Mouse (Mus musculus) testis, adult 2 months (tissue): ENCODE data around the gene Tom1l1. TPM values are rescaled to one million over a fixed set of nuclear protein-coding genes. Genes with fewer than 3 reads are reported as not detected.

Experiments used
- H3K27ac ChIP-seq: fragments of 200-500 bp; 2 replicates; pipeline ENCODE4 v1.5.1; 2012; ENCODE audit warnings: low read depth, low read length; ENCODE audit not compliant: control insufficient read depth, insufficient read depth
- H3K27me3 ChIP-seq: fragments of 200-500 bp; 2 replicates; pipeline ENCODE4 v1.6.1; 2012; ENCODE audit warnings: mild to moderate bottlenecking, low read length, moderate library complexity; ENCODE audit not compliant: control insufficient read depth, insufficient read depth
- H3K36me3 ChIP-seq: fragments of 200-500 bp; 2 replicates; pipeline ENCODE4 v1.6.1; 2012; ENCODE audit warnings: mild to moderate bottlenecking, low read length; ENCODE audit not compliant: control insufficient read depth, insufficient read depth
- H3K4me1 ChIP-seq: fragments of 200-500 bp; 2 replicates; pipeline ENCODE4 v1.6.1; 2012; ENCODE audit warnings: low read length; ENCODE audit not compliant: control insufficient read depth, insufficient read depth
- H3K4me3 ChIP-seq: fragments of 200-500 bp; 2 replicates; pipeline ENCODE4 v1.5.1; 2012; ENCODE audit warnings: low read depth, mild to moderate bottlenecking, low read length, moderate library complexity, mixed read lengths; ENCODE audit not compliant: control insufficient read depth
- CTCF ChIP-seq: fragments of 200-500 bp; IDR thresholded peaks from 2 replicates; pipeline ENCODE4 v1.5.1; 2012; ENCODE audit warnings: low read depth, mild to moderate bottlenecking, inconsistent platforms, low read length, moderate library complexity; ENCODE audit not compliant: control insufficient read depth, insufficient read depth, insufficient replicate concordance
- POLR2A ChIP-seq: fragments of 200-500 bp; IDR thresholded peaks from 2 replicates; pipeline ENCODE4 v1.6.1; 2012; ENCODE audit warnings: low read depth, mild to moderate bottlenecking, inconsistent platforms, low read length, moderate library complexity; ENCODE audit not compliant: control insufficient read depth
- polyA plus RNA-seq: library from polyadenylated mRNA; depleted of rRNA; stranded (reverse); fragments of >200 nt; gene quantifications from 2 replicates; pipeline ENCODE4 v1.2.3, GENCODE M21; 2012

Tom1l1 gene
- polyA plus RNA-seq, 1 experiment, result 3.7 TPM

DNA sequence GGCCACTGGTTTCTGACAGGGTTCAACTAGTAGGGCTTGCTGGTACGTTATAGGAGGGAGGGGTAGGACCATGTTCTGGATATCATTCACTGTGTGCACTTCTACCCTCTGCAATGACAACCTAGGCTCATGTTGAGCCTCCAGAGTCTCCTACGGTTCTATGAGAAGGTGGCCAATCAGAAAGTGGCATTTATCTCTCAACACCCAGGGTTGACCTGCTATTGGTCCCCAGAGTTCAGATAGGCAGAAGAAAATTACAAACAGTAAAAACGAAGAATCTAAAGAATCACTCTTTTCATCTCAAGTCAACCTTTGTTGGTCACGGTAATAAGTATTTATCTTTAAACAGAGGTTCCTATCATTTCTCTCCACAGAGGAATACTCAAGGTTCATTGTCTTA is 21.2 kb downstream of the Tom1l1 start:
- TF ChIP-seq POLR2A (no peak), CTCF (no peak)
- no peak overlapping the region for H3K4me3 ChIP-seq
- H3K27me3 ChIP-seq, result no peaks in the 10 kb centered on the region
- no peak overlapping the region for H3K27ac ChIP-seq
- H3K36me3 ChIP-seq, result no peaks in the 10 kb centered on the region
- H3K4me1 ChIP-seq, result no peaks in the 10 kb centered on the region

DNA sequence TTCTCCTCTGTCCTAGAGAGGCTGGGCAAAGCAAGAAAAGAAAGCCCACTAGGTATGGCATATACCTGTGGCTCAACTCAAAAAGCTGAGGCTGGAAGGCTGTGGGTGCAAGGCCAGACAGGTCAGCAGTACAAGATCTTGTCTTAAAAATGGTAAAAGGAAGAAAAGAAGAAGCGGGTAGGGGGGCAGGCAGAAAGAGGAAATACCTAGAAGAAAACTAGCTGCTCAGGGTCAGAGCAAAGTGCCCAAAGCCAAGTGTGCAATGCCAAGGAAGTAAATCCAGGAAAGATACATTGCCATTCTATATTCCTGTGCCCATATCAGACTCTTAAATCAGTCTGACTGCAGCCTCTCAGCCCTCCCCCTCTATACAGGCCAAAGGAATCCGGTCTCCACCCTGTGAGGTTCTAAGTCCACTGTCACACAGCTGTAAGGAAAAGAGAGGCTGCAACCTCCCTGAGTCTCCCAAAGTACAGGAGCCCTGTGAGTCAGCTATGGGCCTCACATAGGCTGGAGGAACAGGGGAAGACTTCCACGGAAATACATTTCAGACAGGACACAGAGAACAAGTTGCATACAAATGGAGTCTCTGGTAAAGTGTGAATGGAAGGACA is 21.9 kb downstream of the Tom1l1 start:
- no peaks in the 10 kb centered on the region for H3K4me1 ChIP-seq
- no peaks in the 10 kb centered on the region for H3K36me3 ChIP-seq
- H3K4me3 ChIP-seq, result no peak overlapping the region
- no peaks in the 10 kb centered on the region for H3K27me3 ChIP-seq
- no peak overlapping the region for H3K27ac ChIP-seq
- no peak for TF ChIP-seq POLR2A

DNA sequence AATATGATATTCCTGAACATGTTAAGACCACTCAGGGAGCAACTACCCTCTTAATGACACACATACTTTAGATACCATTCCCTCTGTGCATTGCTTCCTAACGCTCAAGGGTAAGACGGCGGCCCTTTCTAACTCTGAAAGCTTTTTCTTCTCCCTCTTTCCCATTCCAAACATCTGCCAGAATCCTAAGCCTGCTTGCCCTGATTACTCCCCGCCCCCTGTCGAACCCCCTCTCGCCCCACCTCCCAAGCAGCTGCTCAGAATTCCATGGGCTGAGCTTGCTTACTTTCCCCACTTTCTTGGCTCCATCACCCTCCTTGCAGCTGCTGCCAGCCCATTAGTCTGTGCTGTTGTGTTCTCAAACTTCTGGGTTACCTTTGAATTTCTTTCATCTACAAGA is 23.0 kb downstream of the Tom1l1 start:
- Histone ChIP-seq H3K4me3 (no peak overlapping the region; the same call in 1 of the 2 replicates), H3K27ac (no peak overlapping the region), H3K27me3 (no peaks in the 10 kb centered on the region), H3K4me1 (no peaks in the 10 kb centered on the region), H3K36me3 (no peaks in the 10 kb centered on the region)
- no peak for TF ChIP-seq POLR2A

DNA sequence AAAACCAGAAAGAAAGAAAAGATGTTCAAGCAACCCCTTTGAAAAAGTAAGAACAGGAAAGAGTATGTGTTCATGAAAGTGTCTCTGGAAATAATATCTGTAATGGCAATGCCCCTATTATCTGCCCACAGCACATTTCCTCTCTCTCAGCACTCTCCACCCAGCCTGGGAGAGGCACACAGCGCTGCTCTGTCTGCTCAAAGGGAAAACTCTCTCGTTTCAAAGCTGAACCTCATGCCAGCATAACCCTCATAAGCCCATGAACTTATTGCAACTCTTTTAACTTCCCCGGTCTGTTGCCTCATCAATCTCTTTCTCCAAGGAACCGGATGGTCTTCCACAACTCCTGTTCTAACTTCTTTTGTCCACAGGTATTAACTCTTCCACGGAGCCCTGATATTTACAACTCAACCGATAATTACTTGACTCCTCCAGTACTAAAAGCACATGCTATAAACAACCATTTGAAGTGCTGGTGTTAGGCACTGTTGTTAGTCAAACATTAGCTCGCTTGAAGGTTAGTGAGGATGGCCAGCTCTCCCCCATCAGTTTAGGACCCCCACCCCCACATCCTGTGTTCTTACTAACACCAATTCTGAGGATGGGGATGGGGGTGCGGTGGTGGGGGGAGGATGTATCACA is 23.7 kb downstream of the Tom1l1 start:
- Histone ChIP-seq H3K4me3 (no peak overlapping the region), H3K27me3 (no peaks in the 10 kb centered on the region), H3K4me1 (no peaks in the 10 kb centered on the region), H3K36me3 (no peaks in the 10 kb centered on the region), H3K27ac (no peak overlapping the region)
- TF ChIP-seq CTCF, result no peak
- TF ChIP-seq POLR2A, result no peak

DNA sequence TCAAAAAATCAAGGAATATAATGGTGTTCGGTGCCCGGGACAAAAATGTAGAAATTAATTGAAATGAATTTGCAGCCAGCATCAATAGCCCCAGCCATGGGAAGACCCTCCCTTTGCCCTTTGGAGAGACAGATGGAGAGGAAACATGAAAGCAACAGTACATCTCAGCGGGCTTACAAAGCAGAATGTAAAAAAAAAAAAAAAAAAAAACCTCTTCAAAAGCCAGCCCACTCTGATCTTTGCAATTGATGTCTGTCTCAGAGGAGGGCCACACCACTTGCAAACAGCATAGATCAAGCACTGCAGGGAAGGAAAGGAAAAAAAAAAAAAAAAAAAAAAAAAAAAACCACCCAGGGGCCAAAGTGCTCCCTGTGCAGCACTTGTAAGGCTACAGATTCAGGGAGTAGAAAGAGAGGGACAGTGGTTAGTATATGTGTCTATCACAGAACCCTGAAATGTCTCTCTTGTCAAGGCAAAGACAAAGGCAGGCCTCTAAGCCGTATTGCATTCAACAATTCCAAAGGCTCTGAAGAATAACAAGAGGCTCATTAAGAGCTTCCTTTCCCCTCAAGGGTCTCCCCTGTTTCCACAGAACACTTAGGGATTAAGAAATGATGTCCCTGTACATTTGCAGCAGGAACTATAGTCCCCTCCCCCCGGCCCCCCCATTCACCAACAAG is 24.4 kb downstream of the Tom1l1 start:
- H3K36me3 ChIP-seq, result no peaks in the 10 kb centered on the region
- no peak overlapping the region for H3K27ac ChIP-seq
- no peak for TF ChIP-seq CTCF
- TF ChIP-seq POLR2A, result no peak
- no peak overlapping the region for H3K4me3 ChIP-seq
- H3K27me3 ChIP-seq, result no peaks in the 10 kb centered on the region
- no peaks in the 10 kb centered on the region for H3K4me1 ChIP-seq

DNA sequence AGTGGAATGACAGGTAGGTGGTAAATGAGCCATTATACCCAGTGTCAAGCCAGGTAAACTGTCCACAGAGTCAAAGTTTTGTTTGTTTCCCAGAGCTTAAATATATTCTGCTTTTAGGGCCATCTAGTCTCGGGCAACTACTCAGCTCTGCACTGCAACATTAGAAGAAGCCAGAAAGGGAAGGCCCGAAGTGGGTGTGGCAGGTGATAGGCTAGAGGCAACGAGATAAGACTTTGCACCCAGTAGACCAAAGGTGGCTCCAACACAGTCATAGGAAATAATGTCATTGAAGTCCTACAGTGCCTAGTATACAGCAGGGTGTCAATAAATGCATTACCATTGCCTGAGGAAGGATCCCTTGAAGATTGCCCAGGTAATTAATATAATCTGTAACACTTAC is 25.1 kb downstream of the Tom1l1 start:
- Histone ChIP-seq H3K27ac (no peak overlapping the region), H3K4me1 (no peaks in the 10 kb centered on the region), H3K36me3 (no peaks in the 10 kb centered on the region), H3K27me3 (no peaks in the 10 kb centered on the region), H3K4me3 (no peak overlapping the region)
- no peak for TF ChIP-seq POLR2A
- TF ChIP-seq CTCF, result no peak

DNA sequence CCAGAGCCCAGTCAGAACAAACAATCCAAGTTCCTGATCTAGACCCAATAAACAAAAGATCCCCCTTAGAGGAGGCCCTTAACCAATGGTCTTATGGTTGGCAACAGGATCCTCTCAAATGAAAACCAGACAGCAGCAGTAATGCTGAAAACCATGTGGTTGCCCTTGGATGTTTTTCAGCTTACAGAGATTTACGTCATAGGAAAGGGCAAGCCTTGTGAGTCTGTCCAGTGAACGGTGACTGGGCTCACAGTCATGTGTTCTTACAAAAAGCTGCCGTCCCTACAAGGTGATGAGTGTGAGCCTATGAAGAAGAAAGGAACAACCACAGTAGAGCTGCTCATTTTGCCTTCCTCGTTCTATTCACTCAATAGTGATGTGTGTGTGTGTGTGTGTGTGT is 27.5 kb downstream of the Tom1l1 start:
- H3K27me3 ChIP-seq, result no peaks in the 10 kb centered on the region
- no peak overlapping the region for H3K4me3 ChIP-seq
- no peak overlapping the region; the same call in 1 of the 2 replicates for H3K27ac ChIP-seq
- no peaks in the 10 kb centered on the region for H3K4me1 ChIP-seq
- no peaks in the 10 kb centered on the region for H3K36me3 ChIP-seq
- TF ChIP-seq CTCF (no peak), POLR2A (no peak)
